ENCODE assay signal across 30 mouse cellular contexts in genomic region chr17:36136299-36136848, GRCm38 (mm10). TPM values are rescaled to one million over a fixed set of nuclear protein-coding genes. Genes with fewer than 3 reads are reported as not detected.
"Had no signal": no experiment of that assay in that cellular context is flagged by ENCODE, and none has a peak within 500 bp of the region (broad histone marks: within the 10 kb centered on the region; RNA-seq: fewer than 3 reads in every experiment).

No protein-coding gene starts in this region.

RNA-seq across cellular contexts. Expression of gene Gm7030, which starts 7.1 kb away (rescaled TPM):
- polyA plus RNA-seq: limb, embryonic 10.5 days; limb, embryonic 11.5 days; limb, embryonic 12.5 days; limb, embryonic 13.5 days; limb, embryonic 14.5 days; limb, embryonic 15.5 days; liver, adult 2 months; liver, embryonic 11.5 days; liver, embryonic 12.5 days; liver, embryonic 13.5 days; liver, embryonic 14.5 days; liver, embryonic 15.5 days; liver, embryonic 16.5 days; liver, postnatal 0 days; lung, adult 2 months; lung, embryonic 14.5 days; lung, embryonic 16.5 days; lung, postnatal 0 days; macrophage; midbrain, embryonic 10.5 days; midbrain, embryonic 11.5 days; midbrain, embryonic 12.5 days; midbrain, embryonic 13.5 days; midbrain, embryonic 14.5 days; midbrain, embryonic 15.5 days; midbrain, embryonic 16.5 days; midbrain, postnatal 0 days; myocyte; neural tube, embryonic 11.5 days had no signal

RNA-seq across cellular contexts. Expression of gene Gm19684, which starts 14.9 kb away (rescaled TPM):
- polyA plus RNA-seq: limb, embryonic 10.5 days; limb, embryonic 11.5 days; limb, embryonic 12.5 days; limb, embryonic 13.5 days; limb, embryonic 14.5 days; limb, embryonic 15.5 days; liver, embryonic 11.5 days; liver, embryonic 12.5 days; liver, embryonic 13.5 days; liver, embryonic 14.5 days; liver, embryonic 15.5 days; liver, embryonic 16.5 days; liver, postnatal 0 days; lung, embryonic 14.5 days; lung, embryonic 15.5 days; lung, embryonic 16.5 days; lung, postnatal 0 days; midbrain, embryonic 10.5 days; midbrain, embryonic 11.5 days; midbrain, embryonic 12.5 days; midbrain, embryonic 13.5 days; midbrain, embryonic 14.5 days; midbrain, embryonic 15.5 days; midbrain, embryonic 16.5 days; midbrain, postnatal 0 days; myocyte; neural tube, embryonic 11.5 days had no signal

RNA-seq across cellular contexts. Expression of gene Gm8909, which starts 32.0 kb away (rescaled TPM):
- polyA plus RNA-seq: limb, embryonic 10.5 days; limb, embryonic 11.5 days; limb, embryonic 12.5 days; limb, embryonic 13.5 days; limb, embryonic 14.5 days; limb, embryonic 15.5 days; liver, adult 2 months; liver, embryonic 12.5 days; liver, embryonic 13.5 days; liver, embryonic 14.5 days; liver, embryonic 15.5 days; liver, embryonic 16.5 days; liver, postnatal 0 days; macrophage; midbrain, embryonic 12.5 days; midbrain, embryonic 13.5 days; midbrain, embryonic 14.5 days; midbrain, embryonic 15.5 days; midbrain, embryonic 16.5 days; midbrain, postnatal 0 days; myocyte; neural tube, embryonic 11.5 days had no signal

RNA-seq across cellular contexts. Expression of gene H2-T3, which starts 53.7 kb away (rescaled TPM):
- polyA plus RNA-seq: limb, embryonic 10.5 days; limb, embryonic 11.5 days; limb, embryonic 12.5 days; limb, embryonic 13.5 days; limb, embryonic 14.5 days; limb, embryonic 15.5 days; liver, adult 2 months; liver, embryonic 11.5 days; liver, embryonic 12.5 days; liver, embryonic 13.5 days; liver, embryonic 14.5 days; liver, embryonic 15.5 days; liver, postnatal 0 days; lung, adult 2 months; macrophage; midbrain, embryonic 10.5 days; midbrain, embryonic 11.5 days; midbrain, embryonic 12.5 days; midbrain, embryonic 13.5 days; midbrain, embryonic 14.5 days; midbrain, embryonic 16.5 days; midbrain, postnatal 0 days; myocyte; neural tube, embryonic 11.5 days had no signal
